Mouse (Mus musculus) urinary bladder, adult 18-20 months (tissue): ENCODE results near the gene Ifngr1.

Experiments used
- DNase-seq, 2 experiments: peaks; one replicate each; pipeline ENCODE4 v3.0.0; 2022; ENCODE audit warnings: low spot score in 2 of 2, mixed read lengths in 2 of 2

The Ifngr1 gene

GRCm38 (mm10) chr10:19639630-19640029 lies 47.9 kb downstream of the Ifngr1 start:
- DNase-seq: no peak

GRCm38 (mm10) chr10:19645119-19645518 lies 53.4 kb downstream of the Ifngr1 start:
- DNase-seq: no peak

GRCm38 (mm10) chr10:19657426-19657825 lies 65.7 kb downstream of the Ifngr1 start:
- DNase-seq: no peak
